Mouse (Mus musculus): Measurements from ENCODE around the gene Dock8.
A peak's percentile ranks its signal among the peaks of the same experiment; 100 is the strongest.
"Not testable (repeated sequence)": the region's sequence is repeated elsewhere in the genome, so short reads cannot be mapped to it uniquely, and the experiment has no call there.

Dock8 gene

GRCm38 (mm10) chr19:24998561-24998960 is 773 bp upstream of the Dock8 start:
- no peak for DNase-seq (ENCODE audit: low spot score in 2 of 2)

- DNase-seq (ENCODE audit: low spot score in 2 of 2): no peak
These were observed 819 bp downstream of the Dock8 start for GRCm38 (mm10) chr19:25000153-25000552.

- DNase-seq (ENCODE audit: low spot score in 2 of 2): no peak
These were observed 2.7 kb downstream of the Dock8 start for GRCm38 (mm10) chr19:25002032-25002431.

GRCm38 (mm10) chr19:25002828-25003227 is 3.5 kb downstream of the Dock8 start:
- DNase-seq (ENCODE audit: low spot score in 2 of 2): no peak

- DNase-seq (ENCODE audit: low spot score in 2 of 2): no peak
These were observed 4.5 kb downstream of the Dock8 start for GRCm38 (mm10) chr19:25003810-25004209.

GRCm38 (mm10) chr19:25006686-25007085 is 7.4 kb downstream of the Dock8 start:
- no peak for DNase-seq (ENCODE audit: low spot score in 2 of 2)

GRCm38 (mm10) chr19:25008509-25008908 is 9.2 kb downstream of the Dock8 start:
- no peak for DNase-seq (ENCODE audit: low spot score in 2 of 2)

- no peak for DNase-seq (ENCODE audit: low spot score in 2 of 2)
These were observed 23.4 kb downstream of the Dock8 start for GRCm38 (mm10) chr19:25022766-25023165.

- no peak for DNase-seq (ENCODE audit: low spot score in 2 of 2)
These were observed 32.4 kb downstream of the Dock8 start for GRCm38 (mm10) chr19:25031765-25032164.

GRCm38 (mm10) chr19:25033008-25033407 is 33.7 kb downstream of the Dock8 start:
- not testable (repeated sequence) for DNase-seq (ENCODE audit: low spot score in 2 of 2)

GRCm38 (mm10) chr19:25035825-25036224 is 36.5 kb downstream of the Dock8 start:
- DNase-seq (ENCODE audit: low spot score in 2 of 2): no peak

- DNase-seq (ENCODE audit: low spot score in 2 of 2): no peak
These were observed 37.5 kb downstream of the Dock8 start for GRCm38 (mm10) chr19:25036784-25037183.

GRCm38 (mm10) chr19:25037249-25037648 is 37.9 kb downstream of the Dock8 start:
- DNase-seq (ENCODE audit: low spot score in 2 of 2): no peak

GRCm38 (mm10) chr19:25038293-25038692 is 39.0 kb downstream of the Dock8 start:
- no peak for DNase-seq (ENCODE audit: low spot score in 2 of 2)

- DNase-seq (ENCODE audit: low spot score in 2 of 2): no peak
These were observed 41.9 kb downstream of the Dock8 start for GRCm38 (mm10) chr19:25041209-25041608.

- no peak for DNase-seq (ENCODE audit: low spot score in 2 of 2)
These were observed 43.6 kb downstream of the Dock8 start for GRCm38 (mm10) chr19:25042973-25043372.

GRCm38 (mm10) chr19:25044057-25044456 is 44.7 kb downstream of the Dock8 start:
- DNase-seq (ENCODE audit: low spot score in 2 of 2): no peak

- peak; percentile 2 to 33 for DNase-seq (ENCODE audit: low spot score in 2 of 2)
These were observed 53.0 kb downstream of the Dock8 start for GRCm38 (mm10) chr19:25052355-25052754.

GRCm38 (mm10) chr19:25053152-25053551 is 53.8 kb downstream of the Dock8 start:
- DNase-seq (ENCODE audit: low spot score in 2 of 2): no peak

- DNase-seq (ENCODE audit: low spot score in 2 of 2): no peak
These were observed 55.7 kb downstream of the Dock8 start for GRCm38 (mm10) chr19:25055025-25055424.

- no peak for DNase-seq (ENCODE audit: low spot score in 2 of 2)
These were observed 56.2 kb downstream of the Dock8 start for GRCm38 (mm10) chr19:25055559-25055958.

- no peak for DNase-seq (ENCODE audit: low spot score in 2 of 2)
These were observed 56.9 kb downstream of the Dock8 start for GRCm38 (mm10) chr19:25056224-25056623.

- DNase-seq (ENCODE audit: low spot score in 2 of 2): no peak
These were observed 58.5 kb downstream of the Dock8 start for GRCm38 (mm10) chr19:25057826-25058225.

GRCm38 (mm10) chr19:25059847-25060364 is 60.6 kb downstream of the Dock8 start:
- DNase-seq (ENCODE audit: low spot score in 2 of 2): no peak
